Mouse (Mus musculus): ENCODE results near the gene Os9. TPM values are rescaled to one million over a fixed set of nuclear protein-coding genes. Genes with fewer than 3 reads are reported as not detected.
"Not testable (repeated sequence)": the region's sequence is repeated elsewhere in the genome, so short reads cannot be mapped to it uniquely, and the experiment has no call there.

Os9 gene
- total and polyA plus RNA-seq, 2 experiments from 2014 or later = 114 to 126 TPM

GRCm38 (mm10) chr10:127066519-127067018 is 54.4 kb downstream of the Os9 start:
- no peak overlapping the region for H3K4me3 ChIP-seq (ENCODE audit: low read depth, low read length)
- H3K9ac ChIP-seq (replicated peaks; ENCODE audit: low read length, poor library complexity, severe bottlenecking) = no peak overlapping the region
- ATAC-seq (ENCODE audit: low FRiP score) (no peak), DNase-seq (ENCODE audit: low spot score) (no peak)
- 89% methylated on average over 14 of the region's 14 CpGs for WGBS
- no peaks in the 10 kb centered on the region for H3K9me3 ChIP-seq (ENCODE audit: low read length)
- no peak overlapping the region for H3K27ac ChIP-seq (ENCODE audit: low read depth, low read length)
- peaks cover 4% of the 10 kb centered on the region; the same call in 1 of the 2 replicates for H3K4me1 ChIP-seq (ENCODE audit: insufficient read depth, low read length)
- TF ChIP-seq CTCF (IDR thresholded peaks at IDR 0.05) = no peak
- H3K36me3 ChIP-seq (ENCODE audit: insufficient read depth, low read length) = peaks cover 35% of the 10 kb centered on the region
- no peak overlapping the region for H3K4me2 ChIP-seq (ENCODE audit: low read depth, low read length, poor library complexity, severe bottlenecking)
- no peaks in the 10 kb centered on the region for H3K27me3 ChIP-seq (ENCODE audit: insufficient read depth, low read length)

GRCm38 (mm10) chr10:127065981-127066380 is 55.0 kb downstream of the Os9 start:
- Histone ChIP-seq H3K4me2 (ENCODE audit: low read depth, low read length, poor library complexity, severe bottlenecking) (no peak overlapping the region), H3K9ac (replicated peaks; ENCODE audit: low read length, poor library complexity, severe bottlenecking) (no peak overlapping the region), H3K36me3 (ENCODE audit: insufficient read depth, low read length) (peaks cover 35% of the 10 kb centered on the region), H3K4me1 (ENCODE audit: insufficient read depth, low read length) (peaks cover 4% of the 10 kb centered on the region; the same call in 1 of the 2 replicates), H3K9me3 (ENCODE audit: low read length) (no peaks in the 10 kb centered on the region), H3K27me3 (ENCODE audit: insufficient read depth, low read length) (no peaks in the 10 kb centered on the region), H3K4me3 (ENCODE audit: low read depth, low read length) (no peak overlapping the region), H3K27ac (ENCODE audit: low read depth, low read length) (no peak overlapping the region)
- WGBS = 91% methylated on average over 9 of the region's 9 CpGs
- TF ChIP-seq CTCF (IDR thresholded peaks at IDR 0.05) = no peak
- DNase-seq (ENCODE audit: low spot score) = no peak
- ATAC-seq (ENCODE audit: low FRiP score) = no peak

- peaks cover 4% of the 10 kb centered on the region; the same call in 1 of the 2 replicates for H3K4me1 ChIP-seq (ENCODE audit: insufficient read depth, low read length)
- TF ChIP-seq CTCF (IDR thresholded peaks at IDR 0.05) = no peak
- H3K9ac ChIP-seq (replicated peaks; ENCODE audit: low read length, poor library complexity, severe bottlenecking) = peak overlapping the region; percentile 91
- peaks cover 35% of the 10 kb centered on the region for H3K36me3 ChIP-seq (ENCODE audit: insufficient read depth, low read length)
- DNase-seq (ENCODE audit: low spot score) (peak; percentile 22), ATAC-seq (ENCODE audit: low FRiP score) (no peak)
- H3K27ac ChIP-seq (ENCODE audit: low read depth, low read length) = peak overlapping the region; percentile 96
- no peaks in the 10 kb centered on the region for H3K9me3 ChIP-seq (ENCODE audit: low read length)
- H3K27me3 ChIP-seq (ENCODE audit: insufficient read depth, low read length) = no peaks in the 10 kb centered on the region
- 12% methylated on average over 37 of the region's 37 CpGs for WGBS
- H3K4me2 ChIP-seq (ENCODE audit: low read depth, low read length, poor library complexity, severe bottlenecking) = peak overlapping the region; percentile 65
- H3K4me3 ChIP-seq (ENCODE audit: low read depth, low read length) = peak overlapping the region; percentile 74
These were observed 56.7 kb downstream of the Os9 start for GRCm38 (mm10) chr10:127063913-127064870.

GRCm38 (mm10) chr10:127063239-127063872 is 57.6 kb downstream of the Os9 start, which contains the start of gene Cdk4:
Cdk4 (plus strand) TSS chr10:127063534.
- ATAC-seq (ENCODE audit: low FRiP score) (peak; percentile 92), DNase-seq (ENCODE audit: low spot score) (peak; percentile 99)
- Histone ChIP-seq H3K27me3 (ENCODE audit: insufficient read depth, low read length) (no peaks in the 10 kb centered on the region), H3K27ac (ENCODE audit: low read depth, low read length) (peak within 1 kb of the TSS; percentile 96), H3K36me3 (ENCODE audit: insufficient read depth, low read length) (peaks cover 30% of the 10 kb centered on the region), H3K9me3 (ENCODE audit: low read length) (no peaks in the 10 kb centered on the region), H3K4me2 (ENCODE audit: low read depth, low read length, poor library complexity, severe bottlenecking) (peak within 1 kb of the TSS; percentile 65), H3K4me3 (ENCODE audit: low read depth, low read length) (peak within 1 kb of the TSS; percentile 74), H3K9ac (replicated peaks; ENCODE audit: low read length, poor library complexity, severe bottlenecking) (peak within 1 kb of the TSS; percentile 91), H3K4me1 (ENCODE audit: insufficient read depth, low read length) (peaks cover 3% of the 10 kb centered on the region; the same call in 1 of the 2 replicates)
- no peak for TF ChIP-seq CTCF (IDR thresholded peaks at IDR 0.05)
- WGBS = under 1% methylated on average over 45 of the region's 46 CpGs

GRCm38 (mm10) chr10:127062503-127062902 is 58.4 kb downstream of the Os9 start:
- no peak overlapping the region for H3K4me3 ChIP-seq (ENCODE audit: low read depth, low read length)

GRCm38 (mm10) chr10:127062101-127062500 is 58.8 kb downstream of the Os9 start:
- not testable (repeated sequence) for H3K4me2 ChIP-seq (ENCODE audit: low read depth, low read length, poor library complexity, severe bottlenecking); DNase-seq (ENCODE audit: low spot score); H3K27ac ChIP-seq (ENCODE audit: low read depth, low read length); H3K9ac ChIP-seq (replicated peaks; ENCODE audit: low read length, poor library complexity, severe bottlenecking); H3K4me3 ChIP-seq (ENCODE audit: low read depth, low read length); H3K27me3 ChIP-seq (ENCODE audit: insufficient read depth, low read length); H3K4me1 ChIP-seq (ENCODE audit: insufficient read depth, low read length); ATAC-seq (ENCODE audit: low FRiP score); H3K9me3 ChIP-seq (ENCODE audit: low read length)
- WGBS = 89% methylated on average over 4 of the region's 4 CpGs
- H3K36me3 ChIP-seq (ENCODE audit: insufficient read depth, low read length) = peaks cover 26% of the 10 kb centered on the region

More at GRCm38 (mm10) chr10:127062503-127062902, 58.4 kb downstream of the Os9 start:
- no peak for TF ChIP-seq CTCF (IDR thresholded peaks at IDR 0.05)
- Histone ChIP-seq H3K27ac (ENCODE audit: low read depth, low read length) (peak overlapping the region; percentile 72), H3K4me1 (ENCODE audit: insufficient read depth, low read length) (peaks cover 4% of the 10 kb centered on the region; the same call in 1 of the 2 replicates), H3K36me3 (ENCODE audit: insufficient read depth, low read length) (peaks cover 26% of the 10 kb centered on the region), H3K4me2 (ENCODE audit: low read depth, low read length, poor library complexity, severe bottlenecking) (0 out of 2 replicates have a peak overlapping the region, but pooled peaks have one; percentile 65), H3K9me3 (ENCODE audit: low read length) (no peaks in the 10 kb centered on the region), H3K9ac (replicated peaks; ENCODE audit: low read length, poor library complexity, severe bottlenecking) (no peak overlapping the region), H3K27me3 (ENCODE audit: insufficient read depth, low read length) (no peaks in the 10 kb centered on the region)
- no peak for DNase-seq (ENCODE audit: low spot score)
- no peak for ATAC-seq (ENCODE audit: low FRiP score)
- 75% methylated on average over 5 of the region's 5 CpGs for WGBS
